Mouse (Mus musculus) liver, embryonic 14.5 days (tissue): ENCODE results near the gene Chst14.

Experiments
- CTCF ChIP-seq: IDR thresholded peaks from 2 replicates; pipeline ENCODE4 v1.5.1; 2016; ENCODE audit warnings: antibody characterized with exemption, low read depth, control low read depth
- EP300 ChIP-seq: IDR thresholded peaks from 2 replicates; pipeline ENCODE4 v1.6.1; 2016; ENCODE audit warnings: antibody characterized with exemption, low read depth

DNA sequence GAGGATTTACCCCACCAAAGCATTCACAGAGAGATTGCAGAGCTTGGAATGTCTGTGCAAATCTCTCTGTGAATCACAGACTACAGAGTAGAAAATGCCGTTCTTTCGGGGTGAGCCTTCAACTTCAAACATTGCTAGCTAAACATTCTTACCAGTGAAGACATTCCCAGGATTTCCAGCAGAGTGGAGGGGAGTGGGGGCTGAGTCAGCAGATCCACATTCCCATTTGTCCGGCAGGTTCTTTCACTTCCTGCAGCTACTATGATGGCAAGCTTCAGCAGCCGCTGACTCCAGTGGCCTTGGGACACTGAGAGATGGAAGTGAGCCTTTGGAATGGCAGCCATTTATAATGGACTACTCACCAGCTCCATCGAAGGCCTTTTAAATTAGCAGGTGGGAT is 30.2 kb downstream of the Chst14 start:
- TF ChIP-seq CTCF: no peak
- TF ChIP-seq EP300: no peak
